ENCODE assay signal across 16 mouse cellular contexts in the genomic region with DNA sequence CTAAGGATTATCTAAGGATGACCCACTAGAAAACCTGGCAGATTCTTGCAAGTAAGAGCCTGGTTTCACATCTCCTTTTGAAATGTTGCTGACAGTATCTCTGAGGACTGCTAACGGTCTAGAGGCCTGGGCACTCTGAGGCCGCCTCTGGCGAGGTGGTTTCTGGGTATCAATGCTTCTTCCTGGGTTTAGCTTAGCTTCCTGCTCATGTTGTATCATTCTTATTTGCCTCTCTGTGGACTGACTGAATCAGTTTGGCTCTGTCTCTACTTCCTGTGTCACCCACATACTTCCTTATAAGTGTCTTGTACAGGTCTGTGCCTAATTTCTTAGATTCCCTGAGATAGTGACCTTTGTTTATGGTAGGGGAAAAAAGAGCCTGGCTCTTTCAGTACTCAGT. TPM values are rescaled to one million over a fixed set of nuclear protein-coding genes. Genes with fewer than 3 reads are reported as not detected.
A peak's percentile ranks its signal among the peaks of the same experiment; 100 is the strongest.
DNase-seq lines count a peak whose midpoint lies in the region; ATAC-seq and TF ChIP-seq lines count a peak whose summit lies in the region.
"Had no signal": no experiment of that assay in that cellular context is flagged by ENCODE, and none has a peak within 500 bp of the region (broad histone marks: within the 10 kb centered on the region; RNA-seq: fewer than 3 reads in every experiment).

No protein-coding gene starts in this region.

- TF ChIP-seq CTCF in thymus, adult 2 months (IDR thresholded peaks at IDR 0.05; ENCODE audit: borderline replicate concordance, control insufficient read depth, extremely low read depth, insufficient read depth, low read length, poor library complexity): no peak

- peak; percentile 4 for DNase-seq in gastrocnemius, adult 18-20 months (ENCODE audit: low spot score)
- DNase-seq in gastrocnemius, postnatal 14 days: no peak
- peak; percentile 11 for DNase-seq in thymus, adult 2 months
- no peak for DNase-seq in thymus, postnatal 10 days (ENCODE audit: low spot score in 2 of 2)
- DNase-seq in adrenal gland, adult 18-20 months (ENCODE audit: low spot score in 2 of 2): no peak
- DNase-seq in kidney, adult 9 months: no peak
- DNase-seq: adrenal gland, postnatal 36 days; cerebellum, adult 2 months; lung, postnatal 10 days had no signal

- peak; percentile 84 for ATAC-seq in monocyte, adult 5-6 weeks (replicated peaks; ENCODE audit: insufficient number of reproducible peaks, low FRiP score, low TSS enrichment, poor library complexity, severe bottlenecking)
- ATAC-seq in frontal cortex, adult (ENCODE audit: low TSS enrichment): no peak
- ATAC-seq: forebrain, embryonic 15.5 days had no signal

- intact Hi-C loops in gastrocnemius, postnatal 14 days (cut with DNase I; ENCODE audit: low total_unique reads): no loop called here

- H3K36me3 ChIP-seq in thymus, adult 2 months (ENCODE audit: control insufficient read depth, insufficient read depth, low read length): no peaks in the 10 kb centered on the region
- H3K36me3 ChIP-seq: embryonic facial prominence, embryonic 12.5 days; forebrain, embryonic 15.5 days had no signal

- H3K27me3 ChIP-seq in thymus, adult 2 months (ENCODE audit: control insufficient read depth, insufficient read depth, low read length): no peaks in the 10 kb centered on the region
- H3K27me3 ChIP-seq: embryonic facial prominence, embryonic 12.5 days; forebrain, embryonic 15.5 days had no signal

- TF ChIP-seq POLR2A in thymus, adult 2 months (IDR thresholded peaks at IDR 0.05; ENCODE audit: control insufficient read depth, extremely low read depth, insufficient read depth, low read length, poor library complexity): no peak

- 12% methylated on average over 3 of the region's 3 CpGs for WGBS in thymus, adult 2 months

- H3K27ac ChIP-seq in thymus, adult 2 months (ENCODE audit: control insufficient read depth, insufficient read depth, low read length): no peak overlapping the region
- H3K27ac ChIP-seq: embryonic facial prominence, embryonic 12.5 days; forebrain, embryonic 15.5 days had no signal

- H3K4me1 ChIP-seq in thymus, adult 2 months (replicated peaks; ENCODE audit: control insufficient read depth, insufficient read depth, low read length): peaks cover 9% of the 10 kb centered on the region
- H3K4me1 ChIP-seq: embryonic facial prominence, embryonic 12.5 days had no signal

- H3K4me3 ChIP-seq in thymus, adult 2 months (ENCODE audit: control insufficient read depth, insufficient read depth, low read length): no peak overlapping the region
- H3K4me3 ChIP-seq: embryonic facial prominence, embryonic 12.5 days; forebrain, embryonic 15.5 days had no signal

RNA-seq across cellular contexts. Expression of gene Igsf8, which starts 15.7 kb away (rescaled TPM):
- total RNA-seq in gastrocnemius, adult 18-20 months (2021): 10 to 100 TPM in 1 of 2 experiments, 1 to 10 TPM in 1; 7.6 to 10.6 TPM
- total RNA-seq in gastrocnemius, postnatal 14 days (2021): 10 to 100 TPM; 11.1 to 12.5 TPM
- 159 and 162 TPM in 2 replicates for polyA plus RNA-seq in thymus, adult 2 months (2012; rRNA removed)
- total RNA-seq in monocyte, adult 5-6 weeks (2017): 13.0 to 18.8 TPM (median 16.7 TPM) in 3 replicates
- total RNA-seq in adrenal gland, adult 18-20 months (2021): 10 to 100 TPM; 20.8 to 27.8 TPM

RNA-seq across cellular contexts. Expression of gene Atp1a4, which starts 19.0 kb away (rescaled TPM):
- under 1 TPM; 0.40 to 0.43 TPM for total RNA-seq in gastrocnemius, adult 18-20 months (2021)
- total RNA-seq in gastrocnemius, postnatal 14 days (2021): under 1 TPM; 0.66 to 0.96 TPM
- 0.07 TPM in 1 of 2 replicates, not detected in the other for polyA plus RNA-seq in thymus, adult 2 months (2012; rRNA removed)
- total RNA-seq in monocyte, adult 5-6 weeks (2017): 0.43 TPM in 1 of 3 replicates, not detected in the others
- total RNA-seq in adrenal gland, adult 18-20 months (2021): 1 to 10 TPM in 1 of 2 experiments, under 1 TPM in 1; 0.42 to 3.7 TPM
- polyA plus RNA-seq: cerebellum, adult 2 months; embryonic facial prominence, embryonic 12.5 days; intestine, embryonic 14.5 days; limb, embryonic 11.5 days; stomach, embryonic 14.5 days had no signal

RNA-seq across cellular contexts. Expression of gene Atp1a2, which starts 20.7 kb away (rescaled TPM):
- 1,000 to 10,000 TPM in 1 of 2 experiments, 100 to 1,000 TPM in 1; 896 to 1,049 TPM for total RNA-seq in gastrocnemius, adult 18-20 months (2021)
- total RNA-seq in gastrocnemius, postnatal 14 days (2021): 1,000 to 10,000 TPM in 1 of 2 experiments, 100 to 1,000 TPM in 1; 826 to 1,026 TPM
- polyA plus RNA-seq in thymus, adult 2 months (2012; rRNA removed): 24.4 and 28.5 TPM in 2 replicates
- total RNA-seq in monocyte, adult 5-6 weeks (2017): not detected in 3 replicates
- total RNA-seq in adrenal gland, adult 18-20 months (2021): 100 to 1,000 TPM; 128 to 221 TPM

RNA-seq across cellular contexts. Expression of gene Kcnj9, which starts 51.9 kb away (rescaled TPM):
- total RNA-seq in gastrocnemius, adult 18-20 months (2021): not detected
- not detected for total RNA-seq in gastrocnemius, postnatal 14 days (2021)
- polyA plus RNA-seq in thymus, adult 2 months (2012; rRNA removed): 1.5 TPM in 2 replicates
- total RNA-seq in monocyte, adult 5-6 weeks (2017): 0.29 TPM in 1 of 3 replicates, not detected in the others
- under 1 TPM in 1 of 2 experiments, not detected in 1; 0.22 TPM for total RNA-seq in adrenal gland, adult 18-20 months (2021)
- polyA plus RNA-seq: intestine, embryonic 14.5 days; limb, embryonic 11.5 days; stomach, embryonic 14.5 days had no signal

RNA-seq across cellular contexts. Expression of gene Casq1, which starts 57.5 kb away (rescaled TPM):
- total RNA-seq in gastrocnemius, adult 18-20 months (2021): 1,000 to 10,000 TPM; 2,670 to 3,214 TPM
- 1,000 to 10,000 TPM; 6,638 to 7,021 TPM for total RNA-seq in gastrocnemius, postnatal 14 days (2021)
- polyA plus RNA-seq in thymus, adult 2 months (2012; rRNA removed): 0.54 and 1.4 TPM in 2 replicates
- total RNA-seq in monocyte, adult 5-6 weeks (2017): not detected in 3 replicates
- 1 to 10 TPM in 1 of 2 experiments, under 1 TPM in 1; 0.66 to 1.9 TPM for total RNA-seq in adrenal gland, adult 18-20 months (2021)

Comparison
In these comparisons a context has a peak if more than half of its experiments do, and no peak if none do; other contexts are left out.
1. DNase-seq: peak in gastrocnemius, adult 18-20 months (single experiment) and thymus, adult 2 months (single experiment); none in gastrocnemius, postnatal 14 days (single experiment), thymus, postnatal 10 days (0 of 2), adrenal gland, adult 18-20 months (0 of 2) and kidney, adult 9 months (single experiment).
2. RNA of gene Atp1a2, which starts 20.7 kb away (total RNA-seq): 896 to 1,049 TPM in gastrocnemius, adult 18-20 months, 826 to 1,026 TPM in gastrocnemius, postnatal 14 days and 128 to 221 TPM in adrenal gland, adult 18-20 months; not detected in monocyte, adult 5-6 weeks; every median in the first group is over 100 times any median in the second.